18 mouse cellular contexts compared by ENCODE assay signal in genomic region chr4:109661183-109661582, GRCm38 (mm10). TPM values are rescaled to one million over a fixed set of nuclear protein-coding genes. Genes with fewer than 3 reads are reported as not detected.
DNase-seq lines count a peak whose midpoint lies in the region; ATAC-seq and TF ChIP-seq lines count a peak whose summit lies in the region.
"Had no signal": no experiment of that assay in that cellular context is flagged by ENCODE, and none has a peak within 500 bp of the region (broad histone marks: within the 10 kb centered on the region; RNA-seq: fewer than 3 reads in every experiment).

No protein-coding gene starts in this region.

- no peak overlapping the region for H3K9ac ChIP-seq in liver, embryonic 11.5 days (ENCODE audit: low read depth, low read length)
- no peak overlapping the region for H3K9ac ChIP-seq in CH12.LX (ENCODE audit: insufficient read depth, low read depth)
- H3K9ac ChIP-seq: embryonic facial prominence, embryonic 15.5 days; forebrain, embryonic 13.5 days; heart, embryonic 15.5 days; limb, embryonic 15.5 days; lung, embryonic 15.5 days; stomach, embryonic 15.5 days had no signal

- WGBS in liver, embryonic 11.5 days: 9% methylated on average over 5 of the region's 5 CpGs

- no peak for ATAC-seq in liver, embryonic 11.5 days (replicated peaks; ENCODE audit: low FRiP score)
- ATAC-seq: forebrain, embryonic 13.5 days; inflammation-experienced regulatory T-cells, adult 6 months had no signal

- peaks cover 10% of the 10 kb centered on the region for H3K4me1 ChIP-seq in liver, embryonic 11.5 days (replicated peaks; ENCODE audit: control insufficient read depth, insufficient read depth, low read length)
- peaks cover 0 to 13% of the 10 kb centered on the region in 2 experiments; a peak in 2 of 4 replicates for H3K4me1 ChIP-seq in CH12.LX (ENCODE audit: control insufficient read depth in 1 of 2, insufficient read depth in 2 of 2)

- TF ChIP-seq EP300 in CH12.LX (IDR thresholded peaks at IDR 0.05; ENCODE audit: low read length): no peak

- dilution Hi-C loops in CH12.LX (cut with MboI; ENCODE audit: extremely low pct_ligation_motif_present, extremely low pct_unique_long_range_greater_than_20kb, low sequenced_read_pairs): no loop called here

- peaks cover 76% of the 10 kb centered on the region for H3K27me3 ChIP-seq in liver, embryonic 11.5 days (replicated peaks; ENCODE audit: control insufficient read depth, insufficient read depth, low read length)
- H3K27me3 ChIP-seq in CH12.LX (replicated peaks): no peaks in the 10 kb centered on the region

- no peak overlapping the region for H3K27ac ChIP-seq in liver, embryonic 11.5 days (ENCODE audit: low read depth, low read length)
- no peak overlapping the region for H3K27ac ChIP-seq in CH12.LX (ENCODE audit: insufficient read depth, low read depth)
- H3K27ac ChIP-seq: embryonic facial prominence, embryonic 15.5 days; forebrain, embryonic 13.5 days; heart, embryonic 15.5 days; layer of hippocampus, adult 2 months; left cerebral cortex, adult 2 months; limb, embryonic 15.5 days; lung, embryonic 15.5 days; stomach, embryonic 15.5 days had no signal

- no peak for TF ChIP-seq RAD21 in CH12.LX (IDR thresholded peaks at IDR 0.05; ENCODE audit: low read depth, low read length)

- peaks cover 18% of the 10 kb centered on the region for H3K79me2 ChIP-seq in CH12.LX (replicated peaks; ENCODE audit: control insufficient read depth, extremely low read depth, insufficient read depth, poor library complexity, severe bottlenecking)

- no peak overlapping the region for H3K4me3 ChIP-seq in liver, embryonic 11.5 days (ENCODE audit: low read depth, low read length)
- H3K4me3 ChIP-seq in CH12.LX (replicated peaks in 1 of 3; ENCODE audit: low read depth in 2 of 3, low read length in 2 of 3, poor library complexity in 1 of 3): no peak overlapping the region
- H3K4me3 ChIP-seq: embryonic facial prominence, embryonic 15.5 days; forebrain, embryonic 13.5 days; heart, embryonic 15.5 days; layer of hippocampus, adult 2 months; left cerebral cortex, adult 2 months; limb, embryonic 15.5 days; lung, embryonic 15.5 days; stomach, embryonic 15.5 days had no signal

- H3K4me2 ChIP-seq in liver, embryonic 11.5 days: no peak overlapping the region
- H3K4me2 ChIP-seq in CH12.LX (ENCODE audit: insufficient read depth, low read depth, poor library complexity, severe bottlenecking): peak overlapping the region; percentile 44
- H3K4me2 ChIP-seq: embryonic facial prominence, embryonic 15.5 days; forebrain, embryonic 13.5 days; heart, embryonic 15.5 days; limb, embryonic 15.5 days; lung, embryonic 15.5 days; stomach, embryonic 15.5 days had no signal

- H3K9me3 ChIP-seq in liver, embryonic 11.5 days (ENCODE audit: control insufficient read depth, low read length): no peaks in the 10 kb centered on the region
- H3K9me3 ChIP-seq in CH12.LX (replicated peaks; ENCODE audit: low read length): no peaks in the 10 kb centered on the region
- H3K9me3 ChIP-seq: embryonic facial prominence, embryonic 15.5 days; forebrain, embryonic 13.5 days; heart, embryonic 15.5 days; limb, embryonic 15.5 days; lung, embryonic 15.5 days; stomach, embryonic 15.5 days had no signal

- no peaks in the 10 kb centered on the region for H3K36me3 ChIP-seq in liver, embryonic 11.5 days (ENCODE audit: control insufficient read depth, insufficient read depth, low read length)
- H3K36me3 ChIP-seq in CH12.LX (replicated peaks in 1 of 2; ENCODE audit: control insufficient read depth in 1 of 2, insufficient read depth in 1 of 2, low read length in 1 of 2): peaks cover 0 to 3% of the 10 kb centered on the region in 2 experiments
- H3K36me3 ChIP-seq: embryonic facial prominence, embryonic 15.5 days; heart, embryonic 15.5 days; limb, embryonic 15.5 days; lung, embryonic 15.5 days; stomach, embryonic 15.5 days had no signal

- no peak for TF ChIP-seq POLR2A in CH12.LX (IDR thresholded peaks at IDR 0.05; ENCODE audit: low read depth, low read length)

- in situ Hi-C loops in CH12.LX (cut with MboI; ENCODE audit: low pct_ligation_motif_present, low pct_unique_long_range_greater_than_20kb, low sequenced_read_pairs): loop anchor here (10.0 kb wide), 1 partner anchor 156 kb away; no protein-coding TSS in a partner anchor

- DNase-seq in embryo, embryonic 10.5 days (ENCODE audit: low spot score): peak; percentile 50
- DNase-seq in embryo, embryonic 10 days (ENCODE audit: low spot score): no peak
- peak; percentile 38 for DNase-seq in liver, embryonic 11.5 days (ENCODE audit: low spot score)
- DNase-seq in liver (no peak), CH12.LX (ENCODE audit: extremely low read depth) (no peak)
- DNase-seq in embryo, embryonic 9.5 days (ENCODE audit: extremely low spot score): peak; percentile 40
- no peak for DNase-seq in T-cell, adult 2 months (ENCODE audit: low spot score)
- DNase-seq: cerebellum, postnatal 25 days; thymus, postnatal 36 days had no signal

- no peak for TF ChIP-seq CTCF in CH12.LX (conservative IDR thresholded peaks at IDR 0.05 in 1 of 2, IDR thresholded peaks at IDR 0.05 in 1 of 2; ENCODE audit: low read depth in 2 of 2, low read length in 2 of 2)

TF ChIP-seq in CH12.LX, 34 proteins besides CTCF, POLR2A, EP300 and RAD21:
- no peak for TF ChIP-seq ZC3H11A (IDR thresholded peaks at IDR 0.05; ENCODE audit: low read depth, low read length)
- no peak; the same call in 1 of the 2 replicates for TF ChIP-seq JUN (IDR thresholded peaks at IDR 0.05; ENCODE audit: insufficient read depth, low read depth, low read length)
- TF ChIP-seq HCFC1 (IDR thresholded peaks at IDR 0.05; ENCODE audit: low read depth, low read length): no peak
- no peak for TF ChIP-seq ZNF384 (IDR thresholded peaks at IDR 0.05; ENCODE audit: low read depth, low read length)
- TF ChIP-seq USF2 (conservative IDR thresholded peaks at IDR 0.05; ENCODE audit: low read depth, low read length): no peak
- no peak for TF ChIP-seq TBP (conservative IDR thresholded peaks at IDR 0.05; ENCODE audit: low read depth, low read length)
- no peak for TF ChIP-seq ZKSCAN1 (IDR thresholded peaks at IDR 0.05; ENCODE audit: borderline replicate concordance, low read depth, low read length)
- no peak for TF ChIP-seq ZMIZ1 (IDR thresholded peaks at IDR 0.05; ENCODE audit: low read depth, low read length)
- no peak for TF ChIP-seq UBTF (IDR thresholded peaks at IDR 0.05; ENCODE audit: low read depth, low read length)
- TF ChIP-seq MYC (IDR thresholded peaks at IDR 0.05; ENCODE audit: low read depth, low read length): no peak

RNA-seq across cellular contexts. Expression of gene Cdkn2c, which starts 5.8 kb away (rescaled TPM):
- polyA plus RNA-seq in liver, embryonic 11.5 days (2014; fragmentation: Nextera tagmentation; extraction: Ambion mirVana): 6.8 and 7.3 TPM in 2 replicates
- total RNA-seq in CH12.LX (2012; rRNA removed) (15.0 and 16.1 TPM in 2 replicates), CH12.LX (2014; rRNA removed) (12.8 and 14.1 TPM in 2 replicates)
- polyA plus RNA-seq in CH12.LX (2012; ENCODE audit: insufficient read length, low read depth): 6.8 and 7.1 TPM in 2 replicates

RNA-seq across cellular contexts. Expression of gene Faf1, which starts 15.2 kb away (rescaled TPM):
- polyA plus RNA-seq in liver, embryonic 11.5 days (2014; fragmentation: Nextera tagmentation; extraction: Ambion mirVana): 28.7 and 32.6 TPM in 2 replicates
- total RNA-seq in CH12.LX (2012; rRNA removed) (34.9 and 35.8 TPM in 2 replicates), CH12.LX (2014; rRNA removed) (52.8 and 65.5 TPM in 2 replicates)
- 38.2 and 38.4 TPM in 2 replicates for polyA plus RNA-seq in CH12.LX (2012; ENCODE audit: insufficient read length, low read depth)

Comparison
In these comparisons a context has a peak if more than half of its experiments do, and no peak if none do; other contexts are left out.
1. DNase-seq: peak in embryo, embryonic 10.5 days (single experiment), liver, embryonic 11.5 days (single experiment) and embryo, embryonic 9.5 days (single experiment); none in embryo, embryonic 10 days (single experiment), liver (single experiment), CH12.LX (single experiment) and T-cell, adult 2 months (single experiment).